Mouse (Mus musculus): ENCODE results near the gene Tmem256. TPM values are rescaled to one million over a fixed set of nuclear protein-coding genes. Genes with fewer than 3 reads are reported as not detected.

Tmem256 gene
- polyA plus RNA-seq, 1 experiment = 97.1 TPM

DNA sequence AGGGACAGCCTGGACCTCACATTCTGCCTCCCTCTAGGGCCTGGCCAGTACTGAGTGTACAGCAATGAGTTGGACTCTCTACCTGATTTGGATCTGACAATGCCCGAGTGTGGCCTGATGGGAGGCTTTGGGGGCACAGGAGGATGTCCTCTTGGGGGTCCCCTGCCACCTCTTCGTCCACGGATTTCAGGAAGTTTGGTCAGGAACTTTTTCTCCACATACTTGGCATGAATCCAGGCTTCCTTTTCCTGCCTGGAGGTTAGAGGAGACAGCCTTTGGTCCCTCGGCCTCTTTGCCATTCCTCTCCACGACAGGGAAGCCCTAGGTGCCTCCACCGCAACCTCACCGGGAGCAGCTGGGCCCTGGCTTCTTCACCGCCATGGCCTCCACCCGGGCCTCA lies 45.9 kb downstream of the Tmem256 start:
- Histone ChIP-seq H3K27ac (ENCODE audit: insufficient read depth, low read length) (no peak overlapping the region), H3K27me3 (ENCODE audit: control insufficient read depth, insufficient read depth, low read length, poor library complexity, severe bottlenecking) (no peaks in the 10 kb centered on the region), H3K4me1 (ENCODE audit: control insufficient read depth, insufficient read depth, low read length) (no peaks in the 10 kb centered on the region), H3K4me3 (ENCODE audit: low read depth, low read length) (no peak overlapping the region), H3K9me3 (replicated peaks; ENCODE audit: control insufficient read depth, insufficient read depth, low read length, poor library complexity, severe bottlenecking) (no peaks in the 10 kb centered on the region), H3K36me3 (ENCODE audit: control insufficient read depth, insufficient read depth, low read length, poor library complexity, severe bottlenecking) (no peaks in the 10 kb centered on the region), H3K9ac (ENCODE audit: low read depth, poor library complexity, severe bottlenecking) (no peak overlapping the region)
- TF ChIP-seq POLR2A (IDR thresholded peaks at IDR 0.05; ENCODE audit: insufficient read depth, low read length) (no peak), EP300 (IDR thresholded peaks at IDR 0.05; ENCODE audit: insufficient read depth, low read depth, low read length) (no peak), CTCF (IDR thresholded peaks at IDR 0.05; ENCODE audit: low read depth, low read length) (no peak)

DNA sequence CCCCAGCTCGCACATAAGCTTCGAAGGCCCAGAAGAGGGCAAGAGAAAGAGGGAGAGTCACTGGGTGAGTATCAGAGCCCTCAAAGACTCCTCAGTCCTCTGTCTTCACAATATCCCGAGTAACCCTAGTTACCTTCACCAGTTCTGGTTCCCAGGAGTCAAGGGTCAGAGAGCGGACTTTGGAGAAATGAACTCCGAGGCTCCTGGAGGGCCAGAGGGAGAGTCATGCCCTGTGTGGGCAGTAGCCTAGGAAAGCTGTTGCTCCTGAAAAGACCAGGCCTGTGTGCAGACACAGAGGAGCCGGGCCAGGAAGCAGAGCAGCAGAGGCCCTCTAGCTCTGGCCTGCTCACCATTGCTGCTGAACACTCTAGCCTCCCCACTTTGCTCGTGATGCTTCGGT lies 46.3 kb downstream of the Tmem256 start:
- Histone ChIP-seq H3K4me3 (ENCODE audit: low read depth, low read length) (no peak overlapping the region), H3K9ac (ENCODE audit: low read depth, poor library complexity, severe bottlenecking) (no peak overlapping the region), H3K36me3 (ENCODE audit: control insufficient read depth, insufficient read depth, low read length, poor library complexity, severe bottlenecking) (no peaks in the 10 kb centered on the region), H3K27ac (ENCODE audit: insufficient read depth, low read length) (no peak overlapping the region), H3K4me1 (ENCODE audit: control insufficient read depth, insufficient read depth, low read length) (no peaks in the 10 kb centered on the region), H3K27me3 (ENCODE audit: control insufficient read depth, insufficient read depth, low read length, poor library complexity, severe bottlenecking) (no peaks in the 10 kb centered on the region), H3K9me3 (replicated peaks; ENCODE audit: control insufficient read depth, insufficient read depth, low read length, poor library complexity, severe bottlenecking) (no peaks in the 10 kb centered on the region)
- no peak for TF ChIP-seq EP300 (IDR thresholded peaks at IDR 0.05; ENCODE audit: insufficient read depth, low read depth, low read length)
- no peak for TF ChIP-seq CTCF (IDR thresholded peaks at IDR 0.05; ENCODE audit: low read depth, low read length)
- TF ChIP-seq POLR2A (IDR thresholded peaks at IDR 0.05; ENCODE audit: insufficient read depth, low read length) = no peak

DNA sequence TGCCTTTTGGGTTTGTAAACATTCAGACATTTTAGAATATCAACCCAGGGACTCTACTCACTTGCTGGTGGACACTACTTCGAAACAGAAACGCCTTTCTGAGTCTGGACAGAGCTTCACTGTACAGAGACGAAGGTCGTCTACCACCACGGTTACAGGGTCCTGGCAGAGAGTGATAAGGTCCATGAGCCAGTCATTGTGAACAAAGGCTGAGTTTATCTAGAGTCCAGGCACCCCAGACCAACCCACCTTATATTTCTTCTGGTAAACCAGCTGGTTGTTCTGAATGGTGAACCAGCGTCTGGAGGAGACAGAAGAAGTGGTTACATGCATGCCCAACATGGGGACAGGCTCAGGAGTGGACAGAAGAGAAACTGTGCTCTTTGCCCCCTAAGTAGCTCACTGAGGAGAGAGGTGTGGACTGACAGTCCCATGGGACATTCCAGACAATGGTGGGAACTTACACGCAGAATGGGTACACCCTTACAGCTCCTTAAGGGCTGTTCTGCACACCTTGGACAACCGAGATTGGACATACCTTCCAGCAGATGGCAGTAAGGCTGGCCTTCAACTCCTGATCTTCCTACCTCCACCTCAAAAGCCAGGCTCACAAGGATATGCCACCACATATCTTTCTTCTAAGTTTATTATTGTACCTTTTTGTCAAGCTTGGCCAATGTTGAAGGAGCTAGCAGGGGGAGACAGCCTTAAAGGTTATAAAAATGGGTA lies 48.8 kb downstream of the Tmem256 start:
- no peak overlapping the region for H3K4me3 ChIP-seq (ENCODE audit: low read depth, low read length)
- no peak overlapping the region for H3K9ac ChIP-seq (ENCODE audit: low read depth, poor library complexity, severe bottlenecking)
- TF ChIP-seq CTCF (IDR thresholded peaks at IDR 0.05; ENCODE audit: low read depth, low read length) (peak; percentile 60), POLR2A (IDR thresholded peaks at IDR 0.05; ENCODE audit: insufficient read depth, low read length) (no peak), EP300 (IDR thresholded peaks at IDR 0.05; ENCODE audit: insufficient read depth, low read depth, low read length) (no peak)
- no peaks in the 10 kb centered on the region for H3K4me1 ChIP-seq (ENCODE audit: control insufficient read depth, insufficient read depth, low read length)
- no peaks in the 10 kb centered on the region for H3K27me3 ChIP-seq (ENCODE audit: control insufficient read depth, insufficient read depth, low read length, poor library complexity, severe bottlenecking)
- H3K36me3 ChIP-seq (ENCODE audit: control insufficient read depth, insufficient read depth, low read length, poor library complexity, severe bottlenecking) = no peaks in the 10 kb centered on the region
- no peak overlapping the region for H3K27ac ChIP-seq (ENCODE audit: insufficient read depth, low read length)
- no peaks in the 10 kb centered on the region for H3K9me3 ChIP-seq (replicated peaks; ENCODE audit: control insufficient read depth, insufficient read depth, low read length, poor library complexity, severe bottlenecking)

Other genes with a start within 250 kb of the Tmem256 start
- 20.4 and 24.0 TPM in 2 replicates for gene Atp1b2, start 232.6 kb upstream of the Tmem256 start, polyA plus RNA-seq (2011; ENCODE audit: insufficient read depth, insufficient read length, low read depth, missing spikeins)
- not detected in 2 replicates for gene Shbg, start 220.6 kb upstream of the Tmem256 start, polyA plus RNA-seq (2011; ENCODE audit: insufficient read depth, insufficient read length, low read depth, missing spikeins)
- gene Sat2, start 216.5 kb upstream of the Tmem256 start, polyA plus RNA-seq (2011; ENCODE audit: insufficient read depth, insufficient read length, low read depth, missing spikeins) = 9.1 and 9.6 TPM in 2 replicates
- 170 and 173 TPM in 2 replicates for gene Fxr2, start 205.5 kb upstream of the Tmem256 start, polyA plus RNA-seq (2011; ENCODE audit: insufficient read depth, insufficient read length, low read depth, missing spikeins)
- gene Sox15, start 183.2 kb upstream of the Tmem256 start, polyA plus RNA-seq (2011; ENCODE audit: insufficient read depth, insufficient read length, low read depth, missing spikeins) = 45.2 and 48.1 TPM in 2 replicates
- 65.7 and 71.0 TPM in 2 replicates for gene Mpdu1, start 175.9 kb upstream of the Tmem256 start, polyA plus RNA-seq (2011; ENCODE audit: insufficient read depth, insufficient read length, low read depth, missing spikeins)
- 32.9 and 36.2 TPM in 2 replicates for gene Cd68, start 172.4 kb upstream of the Tmem256 start, polyA plus RNA-seq (2011; ENCODE audit: insufficient read depth, insufficient read length, low read depth, missing spikeins)
- 1,464 and 1,502 TPM in 2 replicates for gene Eif4a1, start 166.1 kb upstream of the Tmem256 start, polyA plus RNA-seq (2011; ENCODE audit: insufficient read depth, insufficient read length, low read depth, missing spikeins)
- 198 and 221 TPM in 2 replicates for gene Senp3, start 156.4 kb upstream of the Tmem256 start, polyA plus RNA-seq (2011; ENCODE audit: insufficient read depth, insufficient read length, low read depth, missing spikeins)
- 1.3 and 2.9 TPM in 2 replicates for gene Tnfsf13, start 152.7 kb upstream of the Tmem256 start, polyA plus RNA-seq (2011; ENCODE audit: insufficient read depth, insufficient read length, low read depth, missing spikeins)
- gene Tnfsf12, start 142.7 kb upstream of the Tmem256 start, polyA plus RNA-seq (2011; ENCODE audit: insufficient read depth, insufficient read length, low read depth, missing spikeins) = 3.4 and 4.1 TPM in 2 replicates
- 1.9 and 3.6 TPM in 2 replicates for gene Tnfsfm13, start 142.4 kb upstream of the Tmem256 start, polyA plus RNA-seq (2011; ENCODE audit: insufficient read depth, insufficient read length, low read depth, missing spikeins)
- gene Polr2a, start 79.9 kb upstream of the Tmem256 start, polyA plus RNA-seq (2011; ENCODE audit: insufficient read depth, insufficient read length, low read depth, missing spikeins) = 102 and 103 TPM in 2 replicates
- not detected in 2 replicates for gene Slc35g3, start 76.5 kb upstream of the Tmem256 start, polyA plus RNA-seq (2011; ENCODE audit: insufficient read depth, insufficient read length, low read depth, missing spikeins)
- 3.6 and 4.8 TPM in 2 replicates for gene Zbtb4, start 72.6 kb upstream of the Tmem256 start, polyA plus RNA-seq (2011; ENCODE audit: insufficient read depth, insufficient read length, low read depth, missing spikeins)
- gene Chrnb1, start 42.6 kb upstream of the Tmem256 start, polyA plus RNA-seq (2011; ENCODE audit: insufficient read depth, insufficient read length, low read depth, missing spikeins) = 10.1 and 12.1 TPM in 2 replicates
- 1.8 and 2.5 TPM in 2 replicates for gene Fgf11, start 36.7 kb upstream of the Tmem256 start, polyA plus RNA-seq (2011; ENCODE audit: insufficient read depth, insufficient read length, low read depth, missing spikeins)
- 10.1 and 11.6 TPM in 2 replicates for gene Tmem102, start 32.9 kb upstream of the Tmem256 start, polyA plus RNA-seq (2011; ENCODE audit: insufficient read depth, insufficient read length, low read depth, missing spikeins)
- not detected in 2 replicates for gene Gm39566, start 23.2 kb upstream of the Tmem256 start, polyA plus RNA-seq (2011; ENCODE audit: insufficient read depth, insufficient read length, low read depth, missing spikeins)
- not detected in 2 replicates for gene Spem2, start 20.0 kb upstream of the Tmem256 start, polyA plus RNA-seq (2011; ENCODE audit: insufficient read depth, insufficient read length, low read depth, missing spikeins)
- not detected in 2 replicates for gene Spem1, start 16.3 kb upstream of the Tmem256 start, polyA plus RNA-seq (2011; ENCODE audit: insufficient read depth, insufficient read length, low read depth, missing spikeins)
- 19.6 and 25.4 TPM in 2 replicates for gene Nlgn2, start 730 bp upstream of the Tmem256 start, polyA plus RNA-seq (2011; ENCODE audit: insufficient read depth, insufficient read length, low read depth, missing spikeins)
- 27.2 and 31.2 TPM in 2 replicates for gene Plscr3, start 7.9 kb downstream of the Tmem256 start, polyA plus RNA-seq (2011; ENCODE audit: insufficient read depth, insufficient read length, low read depth, missing spikeins)
- gene Tnk1, start 20.2 kb downstream of the Tmem256 start, polyA plus RNA-seq (2011; ENCODE audit: insufficient read depth, insufficient read length, low read depth, missing spikeins) = 15.6 and 19.6 TPM in 2 replicates
- not detected in 2 replicates for gene Tmem95, start 39.5 kb downstream of the Tmem256 start, polyA plus RNA-seq (2011; ENCODE audit: insufficient read depth, insufficient read length, low read depth, missing spikeins)
- gene Kctd11, start 42.9 kb downstream of the Tmem256 start, polyA plus RNA-seq (2011; ENCODE audit: insufficient read depth, insufficient read length, low read depth, missing spikeins) = 5.2 and 6.3 TPM in 2 replicates
- 1.5 and 2.3 TPM in 2 replicates for gene Acap1, start 57.0 kb downstream of the Tmem256 start, polyA plus RNA-seq (2011; ENCODE audit: insufficient read depth, insufficient read length, low read depth, missing spikeins)
- 11.6 and 13.1 TPM in 2 replicates for gene 2810408A11Rik, start 62.5 kb downstream of the Tmem256 start, polyA plus RNA-seq (2011; ENCODE audit: insufficient read depth, insufficient read length, low read depth, missing spikeins)
- 27.9 and 32.4 TPM in 2 replicates for gene Neurl4, start 62.6 kb downstream of the Tmem256 start, polyA plus RNA-seq (2011; ENCODE audit: insufficient read depth, insufficient read length, low read depth, missing spikeins)
- 23.9 and 24.4 TPM in 2 replicates for gene Gps2, start 75.4 kb downstream of the Tmem256 start, polyA plus RNA-seq (2011; ENCODE audit: insufficient read depth, insufficient read length, low read depth, missing spikeins)
- 1,015 and 1,063 TPM in 2 replicates for gene Eif5a, start 83.4 kb downstream of the Tmem256 start, polyA plus RNA-seq (2011; ENCODE audit: insufficient read depth, insufficient read length, low read depth, missing spikeins)
- 55.2 and 57.2 TPM in 2 replicates for gene Ybx2, start 97.3 kb downstream of the Tmem256 start, polyA plus RNA-seq (2011; ENCODE audit: insufficient read depth, insufficient read length, low read depth, missing spikeins)
- 2.7 and 3.2 TPM in 2 replicates for gene Slc2a4, start 109.7 kb downstream of the Tmem256 start, polyA plus RNA-seq (2011; ENCODE audit: insufficient read depth, insufficient read length, low read depth, missing spikeins)
- 106 and 144 TPM in 2 replicates for gene Cldn7, start 126.3 kb downstream of the Tmem256 start, polyA plus RNA-seq (2011; ENCODE audit: insufficient read depth, insufficient read length, low read depth, missing spikeins)
- gene Ctdnep1, start 142.6 kb downstream of the Tmem256 start, polyA plus RNA-seq (2011; ENCODE audit: insufficient read depth, insufficient read length, low read depth, missing spikeins) = 61.9 and 63.4 TPM in 2 replicates
- gene Elp5, start 144.0 kb downstream of the Tmem256 start, polyA plus RNA-seq (2011; ENCODE audit: insufficient read depth, insufficient read length, low read depth, missing spikeins) = 77.6 and 80.1 TPM in 2 replicates
- gene Gabarap, start 152.6 kb downstream of the Tmem256 start, polyA plus RNA-seq (2011; ENCODE audit: insufficient read depth, insufficient read length, low read depth, missing spikeins) = 141 and 144 TPM in 2 replicates
- gene Phf23, start 157.3 kb downstream of the Tmem256 start, polyA plus RNA-seq (2011; ENCODE audit: insufficient read depth, insufficient read length, low read depth, missing spikeins) = 75.6 and 83.0 TPM in 2 replicates
- gene Dvl2, start 162.1 kb downstream of the Tmem256 start, polyA plus RNA-seq (2011; ENCODE audit: insufficient read depth, insufficient read length, low read depth, missing spikeins) = 60.1 and 63.3 TPM in 2 replicates
- 17.1 and 19.8 TPM in 2 replicates for gene Acadvl, start 176.9 kb downstream of the Tmem256 start, polyA plus RNA-seq (2011; ENCODE audit: insufficient read depth, insufficient read length, low read depth, missing spikeins)
- 17.1 and 25.7 TPM in 2 replicates for gene Dlg4, start 178.4 kb downstream of the Tmem256 start, polyA plus RNA-seq (2011; ENCODE audit: insufficient read depth, insufficient read length, low read depth, missing spikeins)
- not detected in 2 replicates for gene Asgr1, start 215.6 kb downstream of the Tmem256 start, polyA plus RNA-seq (2011; ENCODE audit: insufficient read depth, insufficient read length, low read depth, missing spikeins)